Mouse (Mus musculus) adrenal gland, adult 18-20 months (tissue): ENCODE data around the gene Cpn2. TPM values are rescaled to one million over a fixed set of nuclear protein-coding genes. Genes with fewer than 3 reads are reported as not detected.

Experiments
- DNase-seq, 2 experiments: peaks; one replicate each; pipeline ENCODE4 v3.0.0; 2021 to 2022; ENCODE audit warnings: low spot score in 2 of 2
- total RNA-seq, 2 experiments: library from RNA; stranded (reverse); gene quantifications; 1 replicate in 1 of 2; 2 replicates in 1 of 2; pipeline ENCODE4 v1.2.3; 2021

Gene Cpn2
- total RNA-seq, 2 experiments from 2014 or later, result 1.1 to 2.6 TPM

DNA sequence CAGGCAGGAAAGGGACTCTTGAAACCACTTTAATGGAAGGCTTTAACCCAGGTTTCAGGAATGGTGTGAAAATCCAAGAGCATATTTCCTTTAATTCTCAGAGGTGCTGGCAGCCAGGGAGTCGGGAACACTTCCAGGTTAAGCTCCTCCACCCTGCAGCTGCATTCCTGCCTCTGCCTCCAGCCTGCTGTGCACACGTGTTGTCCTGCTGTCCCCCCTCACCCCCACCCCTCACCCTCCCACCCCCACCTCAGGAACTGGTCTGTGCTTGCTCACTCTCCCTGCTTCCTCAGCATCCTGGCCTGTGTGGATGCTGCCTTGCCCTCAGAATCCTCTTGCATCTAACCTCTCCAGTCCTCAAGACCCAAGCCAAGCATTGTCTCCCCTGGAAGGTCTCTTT lies 25.7 kb downstream of the Cpn2 start:
- no peak for DNase-seq

DNA sequence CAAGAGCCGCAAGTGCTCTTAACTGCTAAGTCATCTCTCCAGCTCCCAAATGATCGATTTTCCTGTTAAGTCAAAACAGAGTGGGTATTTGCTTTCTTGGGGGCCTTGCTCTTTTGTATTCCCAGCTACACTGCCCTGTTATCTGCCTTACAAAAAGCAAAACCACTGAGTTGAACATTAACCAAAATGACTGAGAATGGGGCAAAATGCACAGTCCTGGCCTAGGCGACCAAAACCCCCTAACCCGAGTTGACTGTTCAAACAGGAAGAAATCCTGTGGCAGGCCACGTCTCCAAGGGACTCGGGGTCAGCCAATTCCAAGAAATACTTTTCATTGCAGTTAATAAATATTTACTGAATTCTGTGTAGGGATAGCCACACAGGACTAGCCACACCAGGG lies 28.5 kb downstream of the Cpn2 start:
- DNase-seq, result no peak

DNA sequence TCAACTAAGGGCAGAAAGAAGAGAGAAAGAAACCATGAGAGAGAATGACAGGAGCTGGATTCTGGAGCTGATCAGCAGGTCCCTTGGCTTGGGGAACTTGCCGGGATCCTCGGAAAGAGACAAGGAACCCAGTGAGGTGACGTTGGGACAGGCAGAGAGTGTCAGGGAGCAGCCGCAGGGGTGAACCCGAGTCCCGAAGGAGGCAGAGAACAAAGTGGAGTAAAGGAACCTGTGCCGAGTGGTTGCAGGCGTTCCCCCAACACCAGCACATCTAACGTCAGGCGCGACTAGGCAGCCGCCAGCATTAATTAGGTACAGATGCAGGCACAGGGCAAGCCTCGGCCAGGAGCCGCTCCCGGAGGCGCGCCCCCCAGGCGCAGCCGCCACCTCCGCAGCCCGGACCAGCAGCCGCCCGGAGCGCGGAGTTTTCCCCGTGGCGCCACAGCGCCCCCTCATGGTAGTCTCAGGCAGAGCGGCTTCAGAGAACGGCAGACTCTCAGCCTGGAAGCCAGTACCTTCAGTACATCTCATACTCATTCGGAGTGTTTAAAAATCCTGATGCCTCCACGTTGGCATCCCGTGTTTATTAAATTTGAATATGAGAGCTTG lies 31.1 kb downstream of the Cpn2 start:
- DNase-seq, result peak; percentile 90 to 92

DNA sequence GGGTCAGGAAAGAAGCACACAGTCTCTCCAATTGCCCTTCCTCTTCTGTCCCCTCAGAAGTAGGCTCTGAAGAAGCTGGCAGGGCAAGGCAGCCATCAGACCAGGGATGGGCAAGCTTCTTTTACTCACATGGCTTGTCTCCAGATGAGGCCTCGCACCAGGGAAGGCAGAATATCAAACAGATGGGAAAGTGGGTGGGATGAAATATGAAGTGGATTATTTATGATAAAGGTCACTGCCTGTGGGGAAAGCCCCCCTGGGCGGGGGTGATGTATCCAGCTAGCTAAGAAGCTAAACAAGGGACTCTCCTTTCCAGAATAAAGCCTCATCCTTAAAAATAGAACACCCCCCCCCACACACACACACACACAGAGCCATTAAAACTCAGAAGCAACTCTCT lies 31.7 kb downstream of the Cpn2 start:
- no peak for DNase-seq

DNA sequence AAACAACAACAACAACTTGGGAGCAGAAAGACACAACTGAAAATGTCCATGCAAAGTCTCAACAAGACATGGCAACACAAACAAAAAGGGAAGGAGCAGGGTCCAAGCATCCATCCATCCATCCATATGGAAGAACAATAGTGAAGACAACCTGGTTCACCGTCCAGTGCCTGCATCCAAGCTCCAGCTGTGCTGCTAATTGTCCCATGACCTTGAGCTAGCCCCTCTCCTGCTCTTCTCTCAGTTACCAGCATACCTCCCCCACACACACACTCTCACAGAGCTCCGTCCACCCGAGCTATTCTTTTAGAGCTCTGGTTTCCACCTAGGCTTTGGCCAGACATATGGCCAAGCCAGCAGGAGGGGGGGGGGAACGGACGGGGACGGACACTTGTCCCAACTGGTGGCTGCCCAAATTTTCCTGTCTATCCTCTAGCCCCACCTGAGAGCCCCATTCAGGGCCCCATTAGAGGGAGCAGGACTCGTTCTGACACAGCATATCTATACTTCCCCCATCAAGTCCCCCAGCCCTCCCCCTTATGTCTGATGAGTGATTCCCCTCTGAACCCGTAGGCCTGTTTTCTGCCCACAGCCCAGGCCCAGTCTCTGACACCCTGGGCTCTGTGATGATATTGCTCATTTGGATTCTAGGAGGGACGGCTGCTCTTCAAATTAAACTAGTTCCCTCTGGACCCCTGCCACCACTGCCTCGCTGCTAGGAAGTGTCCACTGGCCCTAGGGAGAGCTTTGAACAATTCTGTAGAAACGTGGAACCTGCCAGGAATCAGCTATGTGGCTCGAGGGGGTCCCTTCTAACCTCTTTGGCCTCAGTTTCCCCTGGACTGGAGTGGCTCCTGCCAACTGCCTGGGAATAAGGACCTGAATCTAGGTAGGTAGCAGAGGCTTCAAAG lies 32.4 kb downstream of the Cpn2 start:
- no peak for DNase-seq

DNA sequence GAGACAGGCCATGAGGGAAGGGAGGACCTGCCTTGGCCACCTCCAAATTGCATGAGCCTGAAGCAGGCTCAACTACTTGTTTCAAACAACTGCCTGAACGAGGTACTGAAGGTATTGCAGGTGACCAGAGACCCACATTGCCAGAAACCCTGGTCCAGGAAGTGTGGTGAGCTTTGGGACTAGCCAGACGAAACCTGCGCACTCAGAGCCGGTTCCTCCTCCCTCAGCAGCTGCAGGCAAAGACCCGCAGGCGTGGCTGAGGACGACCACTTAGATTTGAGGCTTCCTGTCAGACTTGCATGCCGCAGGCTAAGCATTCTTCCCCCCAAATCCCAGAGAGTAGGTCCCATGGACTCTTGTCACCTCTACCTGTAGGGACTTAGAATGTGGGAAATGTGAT lies 33.2 kb downstream of the Cpn2 start:
- no peak for DNase-seq

DNA sequence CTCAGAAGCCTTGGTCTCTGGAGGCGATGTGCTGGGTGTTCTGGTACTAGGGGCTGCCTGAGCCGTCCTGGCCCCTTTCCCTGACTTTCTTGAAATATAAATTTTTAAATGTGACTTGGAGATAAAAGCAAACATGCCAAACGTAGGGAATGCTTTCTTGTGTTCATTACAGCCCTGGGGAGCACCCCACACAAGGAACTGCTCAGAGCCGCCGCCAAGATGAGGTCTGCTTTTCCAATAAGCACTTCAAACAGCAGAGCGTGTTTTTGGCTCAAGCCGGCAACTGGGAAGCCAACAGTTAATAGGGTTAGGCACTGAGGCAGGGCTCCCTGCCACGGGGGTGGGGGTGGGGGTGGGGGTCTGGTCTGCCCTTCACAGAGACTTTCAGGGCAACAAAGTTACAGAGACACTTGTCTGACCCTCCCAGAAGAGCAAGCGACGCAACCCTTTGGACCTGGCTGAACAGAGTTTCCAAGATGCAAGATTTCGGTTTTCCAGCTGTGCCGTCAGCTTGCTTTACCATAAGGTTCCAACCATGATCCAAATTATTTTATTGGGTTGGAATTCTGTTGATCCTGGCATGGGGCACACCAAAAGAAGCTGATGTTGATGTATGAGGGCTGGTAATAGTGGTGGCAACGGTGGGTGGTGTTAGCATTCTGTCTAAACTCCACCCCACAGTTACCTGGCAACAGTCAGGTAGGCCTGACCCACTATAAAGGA lies 35.3 kb downstream of the Cpn2 start:
- no peak for DNase-seq

DNA sequence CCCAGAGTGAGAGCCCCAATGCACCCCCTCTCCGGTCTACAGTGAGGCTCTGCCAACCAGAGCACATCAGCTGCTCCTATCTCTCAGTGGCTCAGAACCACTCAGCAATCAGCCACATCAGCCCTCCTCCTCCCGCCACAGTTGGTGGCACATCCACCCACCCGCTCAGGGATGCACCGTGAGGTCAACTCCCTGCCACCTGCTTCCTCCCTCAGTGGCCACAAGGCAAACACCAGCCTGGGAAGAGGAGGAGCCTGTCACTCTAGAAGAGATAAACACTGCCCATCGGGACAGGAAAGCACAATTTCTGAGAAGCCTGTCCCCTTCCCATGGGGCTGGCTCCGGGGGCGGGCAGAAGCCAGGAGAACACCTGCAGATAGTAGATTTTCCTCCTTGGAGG lies 39.9 kb downstream of the Cpn2 start:
- no peak for DNase-seq

- DNase-seq, result no peak
Measured at GRCm38 (mm10) chr16:30221161-30221782, 46.0 kb downstream of the Cpn2 start.

GRCm38 (mm10) chr16:30215811-30216210 lies 51.5 kb downstream of the Cpn2 start:
- DNase-seq, result no peak

DNA sequence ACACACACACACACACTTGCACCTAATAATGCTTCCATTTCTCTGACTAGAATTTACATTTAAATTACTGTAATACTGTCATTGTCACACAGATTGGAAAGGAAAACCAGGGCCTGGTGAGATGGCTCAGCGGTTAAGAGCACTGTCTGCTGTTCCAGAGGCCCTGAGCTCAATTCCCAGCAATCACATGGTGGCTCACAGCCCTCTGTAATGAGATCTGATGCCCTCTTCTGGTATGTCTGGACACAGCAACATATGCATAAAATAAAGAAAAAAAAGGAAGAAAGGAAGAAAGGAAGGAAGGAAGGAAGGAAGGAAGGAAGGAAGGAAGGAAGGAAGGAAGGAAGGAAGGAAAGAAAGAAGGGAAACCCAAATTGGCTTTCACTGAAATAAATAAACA lies 53.7 kb downstream of the Cpn2 start:
- DNase-seq, result no peak

GRCm38 (mm10) chr16:30212035-30212434 lies 55.3 kb downstream of the Cpn2 start:
- no peak for DNase-seq

DNA sequence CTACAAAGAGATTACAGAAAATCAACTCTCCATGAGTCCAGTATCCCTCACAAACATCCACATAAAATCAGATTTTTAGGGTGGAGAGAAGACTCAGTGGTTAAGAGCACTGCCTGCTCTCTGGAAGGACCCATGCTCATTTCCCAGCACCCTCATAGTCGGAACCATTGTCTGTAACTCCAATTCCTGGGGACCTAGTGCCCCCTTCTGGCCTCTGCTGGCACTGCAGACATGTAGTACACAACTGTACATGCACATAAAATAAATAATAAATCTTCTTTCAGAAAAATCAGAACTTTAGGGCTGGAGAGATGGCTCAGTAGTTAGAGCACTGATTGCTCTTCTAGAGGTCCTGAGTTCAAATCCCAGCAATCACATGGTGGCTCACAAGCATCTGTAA lies 58.0 kb downstream of the Cpn2 start:
- no peak for DNase-seq

- DNase-seq, result no peak
Measured at GRCm38 (mm10) chr16:30207991-30208390, 59.3 kb downstream of the Cpn2 start.

- no peak for DNase-seq
Measured at GRCm38 (mm10) chr16:30207111-30207828, 60.0 kb downstream of the Cpn2 start.

Other genes with a start within 250 kb of the Cpn2 start
- gene Hes1, start 203.1 kb downstream of the Cpn2 start, total RNA-seq, result 10 to 100 TPM; 21.0 to 31.1 TPM
- gene Lrrc15, start 15.8 kb upstream of the Cpn2 start, total RNA-seq, result under 1 TPM; 0.07 to 0.13 TPM
- under 1 TPM; 0.23 to 0.51 TPM for gene Gp5, start 43.3 kb upstream of the Cpn2 start, total RNA-seq
- 10 to 100 TPM; 91.0 to 99.7 TPM for gene Atp13a3, start 138.5 kb upstream of the Cpn2 start, total RNA-seq